Mouse (Mus musculus) kidney, adult 8-10 months (tissue): Measurements from ENCODE around the gene Bahcc1.

Experiments used
- DNase-seq, 2 experiments: peaks; one replicate each; pipeline ENCODE4 v3.0.0; 2022

Gene Bahcc1

DNA sequence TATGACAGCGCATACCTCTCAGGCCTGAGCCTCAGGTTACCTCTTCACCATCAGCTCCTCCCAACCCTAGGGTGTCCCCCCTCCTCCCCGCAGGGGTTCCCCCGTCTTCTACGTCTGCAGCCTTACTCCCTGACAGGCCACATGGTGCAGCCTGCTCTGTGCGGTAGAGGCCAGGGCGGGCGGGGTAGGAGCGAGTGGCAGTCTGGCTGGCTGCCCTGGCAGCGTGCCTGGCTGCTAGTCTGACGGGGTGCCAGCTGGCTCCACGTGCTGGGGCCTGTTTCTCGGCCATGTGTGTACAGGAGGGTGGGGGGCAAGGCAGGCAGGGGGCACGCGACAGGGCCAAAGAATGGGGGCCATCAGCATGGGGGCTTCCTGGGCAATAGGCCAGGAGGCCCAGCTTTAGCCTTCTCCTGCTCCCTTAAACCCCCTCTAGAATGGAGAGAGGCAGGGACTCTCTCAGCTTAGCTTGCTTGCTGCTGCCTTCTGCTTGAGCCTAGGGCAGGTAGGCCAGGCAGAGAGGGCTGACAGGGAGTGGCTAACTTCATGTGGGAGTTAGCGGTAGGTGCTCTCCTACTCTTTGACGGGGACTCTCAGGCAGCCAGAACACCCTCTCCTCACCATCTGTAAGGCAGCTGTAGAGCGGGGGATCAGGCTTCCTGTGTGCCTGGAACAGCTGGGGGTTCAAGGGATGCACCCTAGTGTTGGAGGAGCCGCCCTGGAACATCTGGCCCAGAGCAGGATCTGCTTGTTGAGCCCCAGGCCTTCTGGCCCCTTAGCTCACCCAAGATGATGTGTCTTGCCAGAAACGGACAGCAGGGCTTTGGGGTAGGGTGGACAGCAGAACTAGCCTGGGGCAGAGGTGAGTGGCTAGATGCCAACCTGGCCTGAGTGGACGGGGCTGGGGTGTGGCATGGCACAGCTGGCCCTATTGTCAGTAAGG lies 28.9 kb downstream of the Bahcc1 start:
- peak; percentile 95 to 96 for DNase-seq

DNA sequence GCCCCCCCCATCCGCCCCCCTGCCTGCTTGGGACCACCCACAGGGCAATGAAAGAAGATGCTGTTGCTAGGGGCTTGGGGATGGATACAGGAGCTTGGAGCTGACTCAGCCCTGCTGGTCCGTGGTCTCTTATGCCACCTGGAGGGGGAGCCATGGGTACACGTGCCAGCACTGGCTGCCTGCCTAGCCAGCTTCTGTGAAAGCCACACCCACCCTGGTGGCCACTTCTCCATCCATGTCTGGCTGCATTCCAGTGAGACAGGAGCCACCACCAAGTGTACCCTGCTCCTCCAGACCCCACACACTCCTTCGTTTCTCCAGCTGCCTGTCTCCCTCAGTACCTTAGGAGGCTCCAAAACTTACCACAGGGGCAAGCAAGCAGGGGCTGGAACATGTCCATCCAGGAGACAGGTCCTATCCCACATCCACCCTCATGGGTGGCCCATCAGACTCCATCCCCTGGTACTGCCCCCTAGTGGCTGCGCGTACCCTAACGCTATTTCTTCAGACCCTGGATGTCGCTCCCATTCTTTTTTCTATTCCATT lies 29.7 kb downstream of the Bahcc1 start:
- peak; percentile 89 to 91 for DNase-seq

DNA sequence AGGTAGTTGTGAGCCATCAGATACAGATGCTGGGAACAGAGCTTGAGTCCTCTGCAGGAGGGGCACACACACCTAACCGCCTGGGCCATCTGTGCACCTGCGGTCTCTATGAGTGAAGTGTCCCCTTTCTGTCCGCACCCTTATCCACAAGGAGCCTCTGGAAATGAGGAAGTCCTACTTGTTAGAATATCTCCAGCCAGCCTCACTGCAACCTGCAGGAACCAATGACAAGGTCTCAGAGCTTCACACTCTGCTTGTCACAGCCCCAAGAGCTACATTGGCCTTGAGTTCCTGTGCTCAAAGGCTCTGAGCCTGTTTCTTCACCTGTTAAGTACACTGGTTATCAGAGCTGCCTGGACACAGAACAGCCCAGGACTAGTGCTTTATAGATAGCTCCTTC lies 30.4 kb downstream of the Bahcc1 start:
- DNase-seq: no peak

DNA sequence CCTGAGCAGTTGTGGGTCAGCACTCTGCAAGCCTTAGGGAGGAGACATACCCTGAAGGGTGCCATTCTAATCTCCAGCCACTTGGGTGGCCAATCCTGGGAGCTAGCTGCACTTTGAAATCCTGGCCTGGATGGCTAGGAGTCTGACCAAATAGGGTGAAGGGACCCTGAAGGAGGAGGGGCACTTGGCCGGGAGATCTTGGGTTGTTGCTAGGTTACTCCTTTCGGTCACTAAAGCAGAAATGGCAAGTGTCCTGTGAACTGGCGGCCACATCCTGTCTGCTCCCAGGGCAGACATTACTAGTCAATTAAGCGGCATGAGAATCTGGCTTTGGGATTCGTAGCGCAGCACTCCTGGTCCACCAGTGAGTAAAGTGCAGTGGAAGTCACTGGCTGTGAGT lies 31.3 kb downstream of the Bahcc1 start:
- DNase-seq: no peak

DNA sequence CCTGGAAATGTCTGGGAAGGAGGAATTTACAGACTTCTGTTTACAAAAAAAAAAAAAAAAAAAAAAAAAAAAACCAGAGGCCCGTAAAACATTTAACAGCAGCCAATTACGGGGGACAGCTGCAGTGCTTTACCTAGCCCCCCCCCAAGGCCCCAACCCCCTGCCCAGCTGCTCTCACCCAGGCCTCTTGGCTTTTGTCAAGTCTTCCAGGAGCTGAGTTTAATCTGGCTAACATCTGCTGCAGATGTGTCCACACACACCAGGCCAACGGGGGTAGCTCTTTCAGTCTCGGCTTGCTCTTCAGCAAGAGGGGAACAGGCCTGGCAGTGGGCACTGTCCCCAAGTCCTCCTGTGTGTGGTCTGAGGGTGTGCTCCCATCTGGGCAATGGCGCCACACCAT lies 32.7 kb downstream of the Bahcc1 start:
- DNase-seq: no peak

DNA sequence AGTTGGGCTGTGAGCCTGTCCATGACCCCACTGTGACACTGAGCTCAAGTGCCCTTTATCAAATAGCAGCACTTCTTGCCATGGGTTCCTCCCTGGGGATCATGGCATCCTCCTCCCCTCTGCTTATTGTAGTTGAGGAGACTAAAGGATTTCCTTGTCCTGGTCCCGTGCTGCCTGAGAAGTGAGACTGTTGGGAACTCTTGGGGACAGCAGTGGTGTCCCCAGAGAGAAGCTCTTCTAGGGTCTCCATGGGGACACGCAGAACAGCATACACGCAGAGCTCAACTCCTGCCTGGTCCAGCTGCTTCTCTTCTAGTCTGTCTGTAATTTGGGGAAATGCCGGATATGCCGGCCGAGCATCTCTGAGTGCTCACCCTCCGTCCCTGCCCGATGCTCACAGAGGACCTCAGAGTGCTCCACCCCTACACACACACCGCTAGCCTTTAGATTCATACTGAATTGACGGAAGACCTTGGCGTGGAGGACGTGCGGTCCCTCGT lies 33.6 kb downstream of the Bahcc1 start:
- no peak for DNase-seq

DNA sequence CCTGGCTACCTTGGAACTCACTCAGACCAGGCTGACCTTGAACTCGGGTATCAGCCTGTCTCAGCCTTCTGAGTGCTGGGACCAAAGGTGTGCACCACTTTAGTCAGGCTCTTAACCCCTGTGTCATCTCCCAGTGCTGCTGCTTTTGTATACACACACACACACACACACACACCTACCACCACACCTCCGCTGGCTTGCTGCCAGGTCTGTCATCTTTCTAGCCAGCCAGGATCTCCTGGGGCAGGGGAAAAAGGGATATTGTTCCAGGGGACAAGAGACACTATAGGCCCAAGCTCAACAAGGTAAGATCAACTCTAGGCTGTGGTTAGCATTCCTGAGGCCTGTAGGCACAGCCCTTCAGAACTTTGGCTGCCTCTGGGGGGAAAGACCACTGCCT lies 34.5 kb downstream of the Bahcc1 start:
- DNase-seq: no peak

DNA sequence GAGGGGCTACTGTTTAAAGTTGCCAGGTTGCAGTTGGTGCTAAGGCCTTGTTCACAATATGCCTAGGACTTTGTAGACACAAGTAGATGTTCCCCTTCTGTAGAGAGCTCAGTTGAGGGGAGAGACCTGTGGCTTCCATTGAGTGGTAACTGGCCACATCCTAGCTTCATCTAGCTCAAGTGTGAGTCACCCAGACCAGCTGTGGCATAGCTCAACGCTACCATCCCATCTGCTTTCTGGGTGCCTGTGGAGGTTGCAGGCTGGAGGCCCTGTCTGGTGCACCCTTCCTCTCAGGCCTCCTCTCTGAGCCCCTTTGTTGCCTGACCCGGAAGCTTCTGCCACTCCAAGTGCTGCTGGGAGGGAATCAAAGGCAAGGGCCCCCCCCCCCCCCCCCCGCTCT lies 34.9 kb downstream of the Bahcc1 start:
- no peak for DNase-seq

DNA sequence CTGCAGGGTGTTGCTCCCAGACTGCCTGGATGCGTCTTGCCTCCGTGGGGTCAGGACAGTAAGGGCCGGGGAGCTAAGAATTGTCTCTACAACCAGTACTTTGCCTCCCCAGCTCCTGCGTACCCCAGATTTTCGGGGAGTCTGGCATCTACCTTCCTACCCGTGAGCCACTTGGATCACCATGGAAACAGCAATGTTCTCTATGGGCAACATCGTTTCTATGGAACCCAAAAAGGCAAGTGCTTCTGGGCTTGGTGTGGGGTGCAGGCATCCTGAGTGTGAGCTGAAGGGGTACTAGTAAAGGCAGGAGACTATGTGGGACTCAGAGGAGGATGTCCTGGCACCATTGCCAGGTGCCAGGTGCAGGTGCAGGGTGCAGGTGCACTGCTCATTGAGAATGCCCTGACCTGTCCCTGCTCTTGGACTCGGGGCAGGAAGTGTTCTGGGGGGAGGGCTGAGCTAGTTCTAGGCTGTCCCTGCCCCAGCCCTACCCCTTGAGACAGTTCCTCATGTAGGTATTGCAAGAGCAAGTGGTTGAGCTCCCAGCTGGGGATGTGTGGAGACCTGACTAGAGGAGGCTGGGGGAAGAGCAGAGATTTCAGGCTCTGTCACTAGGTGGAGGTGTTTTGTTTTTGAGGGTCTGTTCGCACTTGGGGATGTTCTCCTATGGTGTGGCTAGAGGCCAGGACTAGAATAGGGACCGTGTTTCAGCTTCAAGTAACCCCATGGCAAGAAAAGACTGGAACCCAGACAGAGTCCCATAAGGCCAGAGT lies 35.6 kb downstream of the Bahcc1 start:
- no peak for DNase-seq

DNA sequence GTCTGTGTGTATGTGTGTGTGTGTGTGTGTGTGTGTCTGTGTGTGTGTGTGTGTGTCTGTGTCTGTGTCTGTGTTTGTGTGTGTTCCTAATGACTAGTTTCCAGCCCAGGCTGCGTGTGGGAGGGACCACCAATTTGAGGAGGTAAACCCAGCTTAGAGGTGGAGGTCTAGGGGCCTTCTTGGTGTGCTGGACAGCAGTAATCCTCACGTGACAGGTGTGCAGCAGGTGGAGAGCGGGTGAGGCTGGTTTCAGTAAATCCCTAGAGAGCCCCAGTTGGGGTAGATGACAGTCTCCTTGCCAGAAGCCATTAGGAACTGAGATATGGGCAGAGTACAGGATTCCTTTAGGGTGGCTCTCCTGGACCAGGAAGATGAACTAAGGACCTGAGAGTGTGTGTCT lies 36.3 kb downstream of the Bahcc1 start:
- DNase-seq: no peak

DNA sequence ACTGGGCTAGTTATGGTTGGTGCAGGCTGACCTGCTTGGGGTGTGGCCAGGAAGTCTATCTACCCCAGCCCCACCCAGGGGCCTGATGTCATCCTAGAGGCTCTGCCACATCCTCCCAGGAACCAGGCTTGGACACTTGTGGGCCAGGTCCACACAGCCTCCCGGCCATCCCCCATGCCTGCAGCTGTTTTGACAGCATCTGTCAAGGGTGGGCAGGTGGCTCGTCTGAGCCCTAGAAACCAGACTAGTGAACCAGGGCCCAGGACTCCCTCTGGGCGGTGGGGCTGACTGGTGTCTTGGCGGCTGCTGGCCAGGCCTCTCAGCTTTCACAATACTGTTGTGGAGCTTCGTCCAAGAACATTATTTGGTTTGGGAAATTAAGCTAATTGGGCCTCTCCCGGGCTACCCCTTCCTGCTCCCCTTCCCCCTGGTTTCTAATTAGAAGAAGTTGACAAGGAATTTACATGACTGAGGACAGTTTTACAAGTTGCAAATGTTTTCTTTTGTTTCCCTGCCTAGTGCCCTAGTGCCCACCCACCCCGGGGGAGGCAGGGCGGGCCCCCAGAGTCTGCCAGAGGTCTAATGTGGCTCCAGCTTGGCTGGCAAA lies 36.9 kb downstream of the Bahcc1 start:
- DNase-seq: no peak

DNA sequence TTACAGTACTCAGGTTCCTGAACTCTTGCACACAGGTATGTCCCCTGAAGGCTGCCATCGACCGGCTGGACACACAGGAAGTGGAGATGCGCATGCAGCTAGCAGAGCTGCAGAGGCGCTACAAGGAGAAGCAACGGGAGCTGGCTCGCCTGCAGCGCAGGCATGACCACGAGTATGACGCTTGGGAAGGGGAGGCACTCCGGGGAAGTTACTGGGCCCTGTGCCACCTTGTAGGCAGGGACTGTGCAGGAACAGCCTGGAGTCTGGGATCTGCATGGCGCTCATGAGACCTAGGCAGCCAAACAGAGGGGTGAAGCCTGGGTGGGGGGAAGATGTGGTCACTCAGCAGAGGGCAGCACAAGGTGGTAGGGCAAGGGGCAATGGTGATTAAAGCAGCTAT lies 46.6 kb downstream of the Bahcc1 start:
- DNase-seq: no peak

DNA sequence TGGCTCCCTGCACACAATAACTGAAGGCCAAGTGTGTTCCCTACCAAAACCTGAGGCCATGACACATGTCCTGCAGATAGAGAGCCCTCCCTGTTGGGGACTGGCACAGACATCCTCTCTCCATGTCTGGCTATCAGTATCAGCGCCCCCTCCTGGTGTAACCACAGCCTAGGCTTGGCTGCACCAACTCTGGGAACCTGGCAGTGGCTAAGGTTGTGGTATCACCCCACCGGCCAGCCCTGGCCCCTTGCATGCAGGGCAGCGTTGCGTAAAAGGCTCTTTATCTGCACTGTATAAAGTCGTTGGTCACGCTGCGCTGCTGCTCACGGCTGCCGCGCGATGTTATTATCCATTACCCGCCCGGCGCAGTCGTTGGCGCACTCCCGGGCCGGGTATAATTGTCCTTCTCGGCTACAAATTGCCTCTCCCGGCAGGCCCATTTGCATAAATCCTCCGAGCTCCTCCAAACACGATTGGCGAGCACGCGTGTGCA lies 47.6 kb downstream of the Bahcc1 start:
- peak; percentile 43 to 55 for DNase-seq

DNA sequence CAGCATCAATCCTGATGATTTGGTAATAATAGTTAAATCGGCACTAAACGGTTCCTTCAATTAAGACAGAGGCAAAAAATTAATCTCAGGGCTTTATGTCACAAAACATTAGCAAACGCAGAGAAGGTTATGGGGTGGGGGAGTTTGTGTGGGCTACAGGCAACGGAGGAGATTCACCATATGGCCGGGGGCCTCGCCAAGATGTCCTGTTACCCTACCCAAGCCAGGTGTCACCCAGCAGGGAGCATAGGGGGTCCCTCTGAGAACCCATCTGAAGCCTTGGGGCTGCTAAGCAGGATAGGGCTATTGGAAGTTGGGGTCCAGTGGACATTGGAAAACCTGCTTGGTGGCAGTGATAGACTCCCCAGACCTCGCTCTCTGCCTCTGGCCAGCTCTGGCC lies 48.0 kb downstream of the Bahcc1 start:
- DNase-seq: no peak

DNA sequence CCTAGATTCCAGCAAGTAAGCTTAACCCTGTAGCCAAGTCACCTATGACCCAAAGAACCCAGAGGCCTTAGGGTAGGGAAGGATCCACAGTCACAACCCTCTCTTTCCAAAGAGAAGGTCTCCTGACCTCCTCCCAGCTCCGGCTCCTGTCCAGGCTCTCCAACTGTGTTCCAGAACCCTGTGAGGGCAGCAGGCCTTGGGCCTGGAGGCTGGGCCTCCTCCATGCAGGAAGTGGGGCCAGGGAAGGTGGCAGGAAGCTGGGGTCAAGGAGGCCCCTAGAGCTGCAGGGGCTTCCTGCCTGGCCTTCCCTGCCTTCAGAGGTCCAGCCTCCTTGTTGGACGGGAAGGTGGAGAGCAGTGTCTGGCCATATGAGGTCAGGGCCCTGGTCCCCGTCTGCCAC lies 48.5 kb downstream of the Bahcc1 start:
- DNase-seq: peak; percentile 56 to 75

DNA sequence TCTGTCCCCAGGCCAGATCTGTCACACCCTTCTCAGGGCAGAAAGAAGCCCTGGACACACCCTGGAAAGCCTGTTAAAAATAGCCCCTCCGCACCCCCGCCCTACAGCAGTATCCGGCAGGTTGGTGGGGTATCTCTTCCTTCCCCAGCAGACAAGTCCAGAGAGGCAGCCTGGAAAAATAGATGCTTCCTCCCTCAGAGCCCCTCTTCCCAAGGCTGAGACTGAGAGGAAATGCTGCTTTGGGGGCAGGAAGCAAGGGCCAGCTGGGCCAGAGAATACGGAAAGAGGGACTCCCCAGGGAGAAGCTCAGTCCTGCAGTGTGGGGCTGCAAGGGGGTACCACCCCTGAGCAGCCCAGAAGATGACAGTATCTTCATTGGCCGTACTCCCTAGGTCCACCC lies 50.8 kb downstream of the Bahcc1 start:
- DNase-seq: peak; percentile 53 to 68

DNA sequence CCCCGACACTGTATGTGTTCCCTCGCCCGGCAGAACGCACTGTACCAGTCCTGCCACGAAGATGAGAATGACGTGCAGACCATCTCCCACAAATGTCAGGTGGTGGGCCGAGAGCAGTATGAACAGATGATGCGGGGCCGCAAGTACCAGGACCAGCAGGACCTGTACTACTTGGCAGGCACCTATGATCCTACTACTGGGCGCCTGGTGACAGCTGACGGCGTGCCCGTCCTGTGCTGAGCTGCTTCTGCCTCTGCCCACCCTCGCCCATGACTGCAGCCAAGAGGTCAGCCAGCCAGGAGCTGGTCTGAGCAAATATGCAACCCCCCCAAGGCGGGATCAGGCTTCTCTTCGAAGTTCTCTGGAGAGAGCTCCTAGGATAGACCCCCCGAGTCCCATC lies 56.9 kb downstream of the Bahcc1 start:
- no peak for DNase-seq

DNA sequence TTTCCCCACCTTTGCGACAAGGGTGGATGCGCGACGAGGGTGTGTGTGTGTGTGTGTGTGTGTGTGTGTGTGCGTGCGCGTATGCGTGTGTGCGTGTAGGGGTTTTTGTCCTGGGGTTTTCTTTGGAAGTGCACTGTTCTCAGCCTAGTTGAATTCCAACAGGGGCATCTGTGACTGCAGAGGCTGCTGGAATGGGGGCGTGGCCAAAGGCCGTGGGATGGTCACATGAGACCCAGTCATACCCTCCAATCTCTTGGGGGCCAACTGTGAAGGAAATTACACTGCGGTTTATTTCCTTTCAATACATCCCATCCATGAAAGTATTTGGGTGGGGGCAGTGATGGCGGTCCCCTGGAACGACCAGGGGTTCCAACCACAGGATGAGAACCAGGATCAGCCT lies 57.5 kb downstream of the Bahcc1 start:
- DNase-seq: no peak

DNA sequence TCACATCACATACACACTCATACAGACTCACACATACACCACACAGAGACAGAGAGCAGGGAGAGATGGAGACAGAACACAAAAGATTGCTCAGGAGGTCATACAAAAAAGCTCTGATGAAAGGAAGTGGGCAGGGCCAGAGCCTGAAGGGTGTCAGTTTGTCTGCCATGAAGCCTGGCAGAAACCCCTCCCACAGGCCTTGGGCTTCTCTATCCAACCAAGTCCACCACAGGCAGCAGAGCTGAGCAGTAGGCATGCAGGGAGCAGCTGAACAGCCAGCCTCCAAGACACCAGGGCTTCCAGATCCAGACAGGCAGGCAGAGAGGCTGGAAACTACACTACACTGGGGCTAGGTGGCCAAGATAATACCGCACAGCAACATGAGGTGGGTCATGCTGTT lies 61.0 kb downstream of the Bahcc1 start:
- DNase-seq: no peak

DNA sequence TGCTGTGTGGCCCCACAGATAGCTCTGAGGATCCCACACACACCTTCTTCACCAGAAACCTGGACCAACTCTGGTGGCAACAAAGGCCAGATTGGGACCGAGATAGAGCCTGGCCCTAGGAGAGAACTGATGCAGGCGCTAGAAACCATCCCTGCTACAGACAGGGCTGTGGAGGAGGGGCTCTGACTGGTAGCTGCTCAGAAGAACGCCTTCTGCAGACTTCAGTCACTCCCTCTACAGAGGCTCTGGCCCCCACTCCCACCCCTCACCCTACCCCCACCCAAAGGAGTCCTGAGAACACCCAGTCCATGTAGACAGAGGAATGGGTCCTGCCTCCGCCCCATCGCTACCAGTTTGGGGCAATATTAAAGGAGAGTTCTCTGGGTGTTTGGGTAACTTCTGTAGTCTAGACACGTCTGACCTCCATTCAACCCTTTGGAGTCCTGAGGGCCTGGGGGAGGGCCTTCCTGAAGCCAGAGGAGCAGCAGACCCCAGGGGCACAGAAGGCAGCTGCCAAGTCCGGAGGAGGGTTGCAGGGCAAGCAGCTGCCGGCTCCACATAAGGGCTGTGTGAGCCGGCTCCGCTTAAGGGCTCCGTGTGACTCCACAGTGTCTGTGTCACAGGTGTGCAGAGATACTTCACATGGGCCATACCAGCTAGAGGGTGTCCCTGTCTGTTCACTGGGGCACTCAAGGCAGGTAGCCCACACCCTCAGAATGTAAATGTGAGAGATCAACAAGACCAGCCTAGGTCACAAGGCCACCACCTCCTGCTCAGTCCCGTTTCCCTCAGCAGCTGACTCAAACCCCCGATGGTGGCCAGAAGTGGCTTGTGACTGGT lies 63.8 kb downstream of the Bahcc1 start:
- DNase-seq: no peak

DNA sequence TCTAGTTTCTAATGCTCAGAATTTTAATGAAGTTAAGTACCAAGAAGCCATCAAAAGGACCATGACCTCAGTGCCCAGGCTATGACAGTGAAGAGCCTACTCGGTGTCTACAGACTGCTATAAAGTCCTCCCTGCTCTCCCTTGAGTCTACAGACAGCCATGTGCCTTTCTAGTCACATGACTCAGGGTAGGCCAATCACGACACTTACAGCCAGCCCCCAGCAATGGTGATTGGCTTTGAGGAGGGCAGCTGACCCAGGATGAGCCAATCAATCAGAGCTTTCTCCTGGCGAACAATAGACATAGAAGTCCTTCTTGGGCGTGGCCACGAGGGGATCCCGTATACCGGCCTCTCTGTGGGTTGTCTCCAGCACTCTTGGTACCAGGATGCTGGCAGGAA lies 65.0 kb downstream of the Bahcc1 start:
- DNase-seq: no peak
